Mouse (Mus musculus) liver, embryonic 11.5 days (tissue): ENCODE data around the gene Lrrc75b. TPM values are rescaled to one million over a fixed set of nuclear protein-coding genes. Genes with fewer than 3 reads are reported as not detected.

Experiments used
- polyA plus RNA-seq: library from polyadenylated mRNA; unstranded; fragments of >200 nt; fragmentation: Nextera tagmentation; extraction: Ambion mirVana; gene quantifications from 2 replicates; pipeline ENCODE4 v1.2.1, GENCODE M21; 2014

The Lrrc75b gene
- polyA plus RNA-seq, 1 experiment from 2014 or later, result 0.52 TPM

Other genes starting within 250 kb of the Lrrc75b start
- gene Adora2a, start 243.5 kb downstream of the Lrrc75b start, polyA plus RNA-seq, result 5.1 and 6.0 TPM in 2 replicates
- gene Upb1, start 159.2 kb downstream of the Lrrc75b start, polyA plus RNA-seq, result 5.5 and 5.7 TPM in 2 replicates
- gene Snrpd3, start 42.8 kb downstream of the Lrrc75b start, polyA plus RNA-seq, result 272 and 328 TPM in 2 replicates
- 44.5 and 48.8 TPM in 2 replicates for gene Gucd1, start 42.4 kb downstream of the Lrrc75b start, polyA plus RNA-seq
- gene Ggt1, start 1.3 kb upstream of the Lrrc75b start, polyA plus RNA-seq, result 4.2 and 4.9 TPM in 2 replicates
- 0.52 and 1.2 TPM in 2 replicates for gene Ggt5, start 29.0 kb upstream of the Lrrc75b start, polyA plus RNA-seq
- gene Susd2, start 83.7 kb upstream of the Lrrc75b start, polyA plus RNA-seq, result 0.91 and 1.5 TPM in 2 replicates
- gene Cabin1, start 204.0 kb upstream of the Lrrc75b start, polyA plus RNA-seq, result 30.3 and 33.3 TPM in 2 replicates
- gene Ddt, start 213.1 kb upstream of the Lrrc75b start, polyA plus RNA-seq, result 198 and 213 TPM in 2 replicates
- gene Gm20441, start 220.6 kb upstream of the Lrrc75b start, polyA plus RNA-seq, result not detected in 2 replicates
- gene Gstt3, start 221.1 kb upstream of the Lrrc75b start, polyA plus RNA-seq, result 6.3 and 7.9 TPM in 2 replicates
- gene Gstt1, start 238.3 kb upstream of the Lrrc75b start, polyA plus RNA-seq, result 40.7 and 43.0 TPM in 2 replicates